Mouse (Mus musculus) liver, embryonic 12.5 days (tissue): ENCODE results near the gene Chrm1. TPM values are rescaled to one million over a fixed set of nuclear protein-coding genes. Genes with fewer than 3 reads are reported as not detected.

Source experiments
- ATAC-seq: fragments of 200-750 bp; cut with Nextera tagmentation; 2 replicates; pipeline ENCODE4 v1.8.0; 2017; ENCODE audit warnings: moderate number of reproducible peaks, mild to moderate bottlenecking, moderate library complexity
- H3K27ac ChIP-seq: fragments of 300-500 bp; sonication (generic); 2 replicates; pipeline ENCODE4 v1.5.1; 2016; ENCODE audit warnings: mild to moderate bottlenecking
- H3K27me3 ChIP-seq: fragments of 300-500 bp; sonication (generic); replicated peaks from 2 replicates; pipeline ENCODE4 v1.6.1; 2016; ENCODE audit warnings: mild to moderate bottlenecking, moderate library complexity
- H3K36me3 ChIP-seq: fragments of 300-500 bp; sonication (generic); 2 replicates; pipeline ENCODE4 v1.6.1; 2016; ENCODE audit warnings: mild to moderate bottlenecking, moderate library complexity
- H3K4me1 ChIP-seq: fragments of 300-500 bp; sonication (generic); 2 replicates; pipeline ENCODE4 v1.6.1; 2016
- H3K4me2 ChIP-seq: fragments of 300-500 bp; sonication (generic); 2 replicates; pipeline ENCODE4 v1.6.1; 2016; ENCODE audit warnings: mild to moderate bottlenecking, moderate library complexity
- H3K4me3 ChIP-seq: fragments of 300-500 bp; sonication (generic); 2 replicates; pipeline ENCODE4 v1.5.1; 2016; ENCODE audit warnings: mild to moderate bottlenecking, moderate library complexity
- H3K9ac ChIP-seq: fragments of 300-500 bp; sonication (generic); 2 replicates; pipeline ENCODE4 v1.6.1; 2016; ENCODE audit warnings: mild to moderate bottlenecking, moderate library complexity
- H3K9me3 ChIP-seq: fragments of 300-500 bp; sonication (generic); replicated peaks from 2 replicates; pipeline ENCODE4 v1.6.1; 2016; ENCODE audit warnings: mild to moderate bottlenecking, moderate library complexity
- WGBS: fragments of 180-500 bp; shearing (Covaris S2); methylation state at CpG from one replicate; pipeline ENCODE4 v1.1.7; 2016; ENCODE audit not compliant: insufficient replicate concordance; 5-methylcytosine and 5-hydroxymethylcytosine counted together
- polyA plus RNA-seq: library from polyadenylated mRNA; unstranded; fragments of >200 nt; fragmentation: Nextera tagmentation; extraction: Ambion mirVana; gene quantifications from 2 replicates; pipeline ENCODE4 v1.2.1, GENCODE M21; 2016

Gene Chrm1
- polyA plus RNA-seq, 1 experiment from 2014 or later = not detected

DNA sequence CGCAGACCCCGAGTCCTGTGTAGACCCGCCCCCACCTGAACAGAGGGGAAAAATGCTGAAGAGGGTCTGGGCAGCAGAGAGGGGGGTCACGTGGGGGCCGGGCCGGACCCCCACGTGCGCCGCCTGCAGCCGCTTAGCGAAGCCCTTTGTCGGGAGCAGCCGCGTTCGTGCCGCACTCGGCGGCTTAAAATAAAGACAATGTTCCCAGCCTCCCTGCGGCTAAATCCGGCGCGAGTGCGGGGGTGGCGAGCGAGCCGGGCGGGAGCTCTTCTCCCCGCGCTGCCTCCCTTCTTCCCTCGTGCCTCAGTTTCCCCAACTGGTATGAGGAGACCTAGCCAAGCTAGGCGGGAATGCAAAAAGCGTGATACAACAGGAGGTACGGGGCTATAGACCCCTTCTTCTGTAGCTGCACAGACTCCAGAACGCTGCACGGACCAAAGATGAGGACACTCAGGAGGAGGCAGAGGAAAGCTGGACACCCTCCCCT lies 1.7 kb upstream of the Chrm1 start:
- peak; percentile 45; the same call in 1 of the 2 replicates for ATAC-seq
- peaks cover 50% of the 10 kb centered on the region for H3K27me3 ChIP-seq
- H3K4me3 ChIP-seq = peak overlapping the region; percentile 53
- peak overlapping the region; percentile 85 for H3K4me2 ChIP-seq
- H3K9me3 ChIP-seq = no peaks in the 10 kb centered on the region
- 2% methylated on average over 35 of the region's 35 CpGs for WGBS
- H3K4me1 ChIP-seq = peaks cover 28% of the 10 kb centered on the region
- no peak overlapping the region for H3K27ac ChIP-seq
- peak overlapping the region; percentile 61 for H3K9ac ChIP-seq
- H3K36me3 ChIP-seq = no peaks in the 10 kb centered on the region

DNA sequence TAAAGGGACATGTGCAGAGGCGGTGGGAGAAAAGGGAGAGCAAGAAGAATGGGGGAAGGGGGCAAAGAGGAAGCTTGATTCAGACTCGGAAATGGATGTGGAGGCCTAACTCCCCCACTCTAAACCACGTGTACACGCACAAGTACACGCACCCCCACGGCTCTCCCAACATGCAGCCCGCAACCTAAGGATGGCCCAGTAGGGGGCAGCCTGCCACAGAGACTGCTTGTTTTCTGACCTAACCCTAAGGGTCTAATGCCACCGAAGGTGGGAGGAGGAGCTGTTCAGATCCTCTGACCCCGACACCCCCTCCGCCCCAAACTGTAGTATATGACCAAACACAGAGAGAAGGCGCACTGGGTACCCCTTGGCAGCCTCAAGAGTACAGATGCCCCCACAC lies 1.3 kb upstream of the Chrm1 start:
- no peaks in the 10 kb centered on the region for H3K9me3 ChIP-seq
- H3K9ac ChIP-seq = peak overlapping the region; percentile 61
- H3K4me2 ChIP-seq = peak overlapping the region; percentile 85
- ATAC-seq = peak; percentile 57
- H3K27ac ChIP-seq = no peak overlapping the region
- H3K4me1 ChIP-seq = peaks cover 32% of the 10 kb centered on the region
- 2% methylated on average over 11 of the region's 11 CpGs for WGBS
- no peaks in the 10 kb centered on the region for H3K36me3 ChIP-seq
- H3K27me3 ChIP-seq = peaks cover 50% of the 10 kb centered on the region
- peak overlapping the region; percentile 53 for H3K4me3 ChIP-seq

DNA sequence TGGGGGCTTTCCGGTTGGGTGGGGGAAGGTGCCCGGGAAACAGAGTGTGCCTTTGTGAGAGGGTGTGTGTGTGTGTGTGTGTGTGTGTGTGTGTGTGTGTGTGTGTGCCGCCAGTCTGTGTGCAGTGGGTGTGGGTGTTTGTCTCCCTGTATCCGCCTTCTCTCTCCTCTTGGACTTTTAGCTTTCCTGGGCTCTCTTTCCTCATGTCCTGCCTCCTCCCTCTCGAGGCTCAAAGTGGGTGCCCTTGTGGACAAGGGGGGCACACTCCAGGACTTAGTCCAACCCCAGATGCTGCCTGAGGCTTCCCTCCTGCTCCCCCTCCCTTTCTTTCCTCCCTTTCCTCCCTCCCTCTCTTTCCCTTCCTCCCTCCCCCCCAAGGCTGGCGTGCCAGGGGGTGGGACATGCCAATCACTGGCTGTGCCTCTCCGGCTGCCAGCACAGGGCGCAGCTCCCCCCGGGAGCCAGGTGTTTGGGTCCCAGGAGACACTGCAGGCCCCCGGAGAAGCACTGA lies 377 bp downstream of the Chrm1 start:
- Histone ChIP-seq H3K4me1 (peaks cover 33% of the 10 kb centered on the region), H3K27ac (no peak overlapping the region), H3K4me2 (no peak overlapping the region), H3K9me3 (no peaks in the 10 kb centered on the region), H3K4me3 (no peak overlapping the region), H3K36me3 (no peaks in the 10 kb centered on the region), H3K9ac (no peak overlapping the region), H3K27me3 (peaks cover 47% of the 10 kb centered on the region)
- 51% methylated on average over 10 of the region's 10 CpGs for WGBS
- ATAC-seq = no peak

DNA sequence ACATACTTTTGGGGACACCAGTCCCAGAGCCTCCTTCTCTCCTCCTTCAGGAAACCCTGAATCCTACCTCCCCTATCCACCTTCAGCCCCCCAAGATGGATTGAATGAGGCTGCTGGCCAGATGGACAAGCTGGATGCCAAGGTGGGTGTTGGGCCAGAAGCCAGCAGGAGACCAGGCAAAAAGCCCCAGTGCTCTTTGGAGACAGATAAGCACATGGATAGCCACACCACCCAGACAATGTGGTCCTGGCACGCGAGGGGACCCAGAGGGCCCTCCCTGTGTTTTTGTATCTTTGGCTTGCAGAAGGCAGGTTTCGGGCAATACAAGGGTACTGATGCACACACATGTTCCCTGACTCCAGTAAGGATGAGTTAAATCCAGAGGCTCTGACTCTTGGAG lies 1.3 kb downstream of the Chrm1 start:
- H3K9me3 ChIP-seq = no peaks in the 10 kb centered on the region
- peaks cover 39% of the 10 kb centered on the region for H3K4me1 ChIP-seq
- H3K27me3 ChIP-seq = peaks cover 47% of the 10 kb centered on the region
- H3K4me3 ChIP-seq = no peak overlapping the region
- 30% methylated on average over 3 of the region's 3 CpGs for WGBS
- H3K36me3 ChIP-seq = no peaks in the 10 kb centered on the region
- ATAC-seq = no peak
- H3K4me2 ChIP-seq = no peak overlapping the region
- H3K9ac ChIP-seq = no peak overlapping the region
- H3K27ac ChIP-seq = no peak overlapping the region

DNA sequence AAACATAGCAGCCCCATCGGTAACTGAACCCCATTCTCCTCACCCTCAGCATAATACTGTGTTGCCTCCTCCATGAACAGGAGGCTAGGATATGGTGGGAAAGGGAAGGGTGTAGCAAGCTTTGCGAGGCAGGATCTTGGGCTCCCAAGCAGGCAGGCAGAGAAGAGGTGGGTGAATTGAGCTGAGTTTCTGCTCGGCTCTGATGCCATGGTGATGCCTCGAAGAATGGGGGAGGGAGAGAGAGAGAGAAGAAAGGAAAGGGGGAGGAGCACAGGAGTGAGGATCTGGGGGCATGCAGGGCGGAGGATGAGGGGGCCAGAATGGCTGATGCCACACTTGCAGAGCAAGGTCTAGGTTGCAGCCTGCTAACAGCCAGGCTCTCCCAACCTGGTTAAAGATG lies 2.2 kb downstream of the Chrm1 start:
- Histone ChIP-seq H3K9ac (no peak overlapping the region), H3K4me1 (peaks cover 39% of the 10 kb centered on the region), H3K9me3 (no peaks in the 10 kb centered on the region), H3K4me2 (no peak overlapping the region), H3K36me3 (no peaks in the 10 kb centered on the region), H3K27me3 (peaks cover 43% of the 10 kb centered on the region), H3K27ac (no peak overlapping the region), H3K4me3 (no peak overlapping the region)
- ATAC-seq = no peak
- WGBS = 64% methylated on average over 5 of the region's 5 CpGs

DNA sequence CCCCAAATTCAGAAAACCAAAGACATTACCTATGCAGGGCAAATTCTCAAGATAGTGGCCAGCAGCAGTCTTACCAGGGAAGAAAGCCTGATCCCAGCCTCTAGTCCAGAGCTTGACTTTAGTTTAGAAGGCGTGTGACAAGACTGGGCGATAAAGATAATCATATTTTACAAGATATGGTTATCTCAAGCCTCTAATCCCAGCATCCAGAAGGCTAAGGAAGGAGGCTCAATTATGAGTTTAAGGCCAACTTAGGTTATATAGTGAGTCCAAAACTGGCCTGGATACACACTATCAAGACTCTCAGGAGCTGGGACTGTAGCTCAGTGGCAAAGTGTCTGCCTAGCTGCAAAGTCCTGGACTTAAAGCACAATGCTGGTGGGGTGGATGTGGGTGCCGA lies 9.3 kb downstream of the Chrm1 start:
- H3K4me2 ChIP-seq = peak overlapping the region; percentile 40
- peaks cover 33% of the 10 kb centered on the region for H3K4me1 ChIP-seq
- H3K27ac ChIP-seq = peak overlapping the region; percentile 78
- no peaks in the 10 kb centered on the region for H3K9me3 ChIP-seq
- H3K27me3 ChIP-seq = no peaks in the 10 kb centered on the region
- H3K9ac ChIP-seq = no peak overlapping the region
- no peaks in the 10 kb centered on the region for H3K36me3 ChIP-seq
- ATAC-seq = peak; percentile 83
- no peak overlapping the region for H3K4me3 ChIP-seq
- WGBS = 43% methylated on average over 3 of the region's 3 CpGs

DNA sequence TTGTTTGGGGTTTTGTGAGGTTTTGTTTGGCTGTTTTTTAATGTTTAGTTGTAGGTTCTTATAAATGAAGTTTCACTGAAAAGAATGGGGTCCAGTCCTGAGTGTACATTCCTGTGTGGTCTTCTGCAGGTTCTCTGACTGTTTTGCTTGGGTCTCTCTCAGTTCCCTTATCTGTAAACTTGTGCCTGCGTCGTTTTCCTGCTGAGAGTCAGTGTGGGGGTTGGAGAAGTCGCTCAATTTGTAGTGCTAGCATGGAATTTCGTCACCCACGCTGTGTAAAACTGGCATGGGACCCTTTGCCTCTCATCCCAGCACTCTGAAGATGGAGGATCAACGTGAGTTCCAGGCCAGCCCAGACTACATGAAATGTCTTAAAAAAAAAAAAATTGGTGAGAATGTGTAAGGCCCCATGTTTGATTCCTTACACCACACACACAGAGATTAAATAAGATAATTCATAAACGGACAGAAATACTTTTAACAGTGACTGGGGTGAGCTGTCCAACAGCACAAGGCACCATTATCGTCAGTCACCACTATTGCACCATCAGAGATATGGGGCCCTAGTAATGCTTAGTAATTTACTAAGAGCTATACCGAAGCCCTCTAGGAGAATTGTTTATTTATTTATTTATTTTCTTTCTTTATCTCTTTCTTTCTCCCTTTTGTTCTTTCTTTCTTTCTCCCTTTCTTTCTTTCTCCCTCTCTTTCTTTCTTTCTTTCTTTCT lies 9.9 kb downstream of the Chrm1 start:
- peak overlapping the region; percentile 78 for H3K27ac ChIP-seq

DNA sequence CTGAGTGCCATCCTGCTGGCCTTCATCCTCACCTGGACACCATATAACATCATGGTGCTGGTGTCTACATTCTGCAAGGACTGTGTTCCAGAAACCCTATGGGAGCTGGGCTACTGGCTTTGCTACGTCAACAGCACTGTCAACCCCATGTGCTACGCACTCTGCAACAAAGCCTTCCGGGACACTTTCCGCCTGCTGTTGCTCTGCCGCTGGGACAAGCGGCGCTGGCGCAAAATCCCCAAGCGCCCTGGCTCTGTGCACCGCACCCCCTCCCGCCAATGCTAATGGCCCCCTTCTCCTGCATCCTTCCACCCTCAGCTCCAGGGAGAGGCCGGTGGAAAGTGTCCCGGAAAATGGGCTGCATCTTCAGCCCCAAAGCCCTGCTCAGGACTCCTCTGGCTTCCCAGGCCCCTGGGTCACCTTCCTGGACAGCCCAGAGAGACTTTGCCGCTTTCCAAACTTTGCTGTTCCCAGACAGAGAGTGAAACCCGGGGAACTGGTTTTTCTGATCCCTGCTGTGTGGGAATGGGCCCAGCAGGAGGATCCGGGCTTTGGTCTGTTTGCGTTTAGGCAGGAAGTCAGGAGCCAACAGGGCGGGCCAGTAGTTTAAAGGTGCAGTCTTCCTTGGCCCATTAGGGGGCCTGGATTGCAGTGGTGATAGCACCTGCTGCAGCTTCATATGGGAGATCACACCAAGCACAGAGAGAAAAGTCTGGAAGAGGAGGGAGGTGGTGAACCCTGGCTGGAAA lies 15.6 kb downstream of the Chrm1 start:
- Histone ChIP-seq H3K4me3 (no peak overlapping the region), H3K4me1 (peaks cover 2% of the 10 kb centered on the region), H3K9ac (no peak overlapping the region), H3K4me2 (peak overlapping the region; percentile 34), H3K36me3 (no peaks in the 10 kb centered on the region), H3K9me3 (no peaks in the 10 kb centered on the region), H3K27me3 (0 out of 2 replicates have a peak, but pooled peaks cover 7% of the 10 kb centered on the region), H3K27ac (no peak overlapping the region)
- 54% methylated on average over 18 of the region's 18 CpGs for WGBS
- ATAC-seq = no peak

More for the DNA sequence above, 9.9 kb downstream of the Chrm1 start:
- 16% methylated on average over 9 of the region's 9 CpGs for WGBS
- no peaks in the 10 kb centered on the region for H3K9me3 ChIP-seq
- peak overlapping the region; percentile 40 for H3K4me2 ChIP-seq
- H3K4me1 ChIP-seq = peaks cover 33% of the 10 kb centered on the region
- peak; percentile 66 for ATAC-seq
- no peak overlapping the region for H3K9ac ChIP-seq
- no peaks in the 10 kb centered on the region for H3K27me3 ChIP-seq
- no peak overlapping the region for H3K4me3 ChIP-seq
- no peaks in the 10 kb centered on the region for H3K36me3 ChIP-seq

DNA sequence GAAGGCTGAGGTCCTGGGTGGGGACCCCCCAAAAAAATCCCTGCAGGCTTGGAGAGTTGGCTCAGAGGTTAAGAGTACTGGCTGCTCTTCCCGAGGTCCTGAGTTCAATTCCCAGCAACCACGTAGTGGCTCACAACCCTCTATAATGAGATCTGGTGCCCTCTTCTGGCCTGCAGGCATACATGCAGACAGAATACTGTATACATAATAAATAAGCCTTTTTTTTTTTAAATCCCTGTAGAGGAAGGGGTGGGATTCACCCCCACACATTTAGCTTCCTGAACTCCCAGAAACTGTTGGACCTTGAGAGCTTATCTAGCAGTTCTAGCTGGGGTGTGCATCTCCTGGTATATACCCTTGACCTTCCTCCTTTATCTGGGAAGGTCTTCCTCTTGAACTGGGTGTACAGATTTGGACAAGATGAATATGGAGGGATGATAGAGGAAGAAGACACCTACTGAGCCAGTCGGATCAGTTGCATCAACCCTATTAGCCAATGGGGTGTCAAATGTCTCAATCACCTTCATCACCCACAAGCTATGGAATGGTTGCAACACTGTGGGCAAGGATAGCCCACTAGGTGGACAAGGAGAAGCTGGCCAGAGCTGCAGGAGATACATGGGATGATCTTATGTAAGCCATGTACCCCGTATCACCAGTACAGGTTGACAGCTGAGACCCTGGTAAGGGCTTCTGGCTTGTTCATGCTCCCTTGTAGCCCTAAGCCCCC lies 18.2 kb downstream of the Chrm1 start:
- no peak overlapping the region for H3K4me2 ChIP-seq
- no peaks in the 10 kb centered on the region for H3K4me1 ChIP-seq
- H3K27ac ChIP-seq = no peak overlapping the region
- WGBS = 79% methylated on average over 4 of the region's 4 CpGs
- no peaks in the 10 kb centered on the region for H3K36me3 ChIP-seq
- H3K9me3 ChIP-seq = no peaks in the 10 kb centered on the region
- no peak for ATAC-seq
- no peak overlapping the region for H3K9ac ChIP-seq
- 0 out of 2 replicates have a peak, but pooled peaks cover 7% of the 10 kb centered on the region for H3K27me3 ChIP-seq
- H3K4me3 ChIP-seq = no peak overlapping the region

DNA sequence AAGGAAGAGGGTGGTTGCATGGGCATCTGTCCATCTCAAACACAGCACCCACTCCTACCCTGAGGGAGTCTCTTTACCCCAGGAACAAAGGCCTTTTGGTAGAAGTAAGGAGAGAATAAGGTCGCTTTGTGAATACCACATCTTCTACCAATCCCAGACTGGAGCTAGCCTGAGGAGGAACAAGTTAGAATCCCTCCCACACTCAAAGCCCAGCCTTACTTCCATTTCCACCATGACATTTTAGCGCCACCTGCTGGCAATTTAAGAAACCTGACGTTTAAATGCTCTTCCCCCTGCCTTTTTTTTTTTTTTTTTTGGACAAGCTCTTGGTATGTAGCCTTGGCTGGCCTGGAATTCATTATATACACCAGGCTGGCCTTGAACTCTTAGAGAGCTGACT lies 19.4 kb downstream of the Chrm1 start:
- Histone ChIP-seq H3K4me3 (no peak overlapping the region), H3K4me2 (no peak overlapping the region), H3K4me1 (no peaks in the 10 kb centered on the region), H3K27me3 (0 out of 2 replicates have a peak, but pooled peaks cover 7% of the 10 kb centered on the region), H3K9me3 (no peaks in the 10 kb centered on the region), H3K27ac (no peak overlapping the region), H3K9ac (no peak overlapping the region), H3K36me3 (no peaks in the 10 kb centered on the region)
- peak; percentile 38; the same call in 1 of the 2 replicates for ATAC-seq
- WGBS = 1% methylated on average over 3 of the region's 3 CpGs

DNA sequence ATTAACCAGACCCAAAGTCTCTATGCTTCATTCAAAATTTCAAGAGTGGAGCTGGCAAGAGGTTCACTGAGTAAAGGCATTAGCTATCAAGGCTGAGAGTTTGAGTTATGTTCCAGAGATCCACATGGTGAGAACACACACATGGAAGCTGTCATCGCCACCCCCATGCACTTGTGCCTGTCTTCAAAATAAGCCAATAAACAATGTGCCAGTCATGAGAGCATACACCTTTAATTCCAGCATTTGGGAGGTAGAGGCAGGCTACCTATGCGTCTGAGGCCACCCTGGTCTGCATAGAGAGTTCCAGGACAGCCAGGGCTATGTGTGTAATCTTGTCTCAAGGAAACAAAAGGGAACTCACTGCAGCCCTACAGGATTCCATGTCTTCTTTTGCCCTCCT lies 20.0 kb downstream of the Chrm1 start:
- H3K36me3 ChIP-seq = no peaks in the 10 kb centered on the region
- WGBS = 65% methylated on average over 2 of the region's 2 CpGs
- no peak overlapping the region for H3K9ac ChIP-seq
- ATAC-seq = no peak
- no peak overlapping the region for H3K4me2 ChIP-seq
- 0 out of 2 replicates have a peak, but pooled peaks cover 7% of the 10 kb centered on the region for H3K27me3 ChIP-seq
- no peak overlapping the region for H3K4me3 ChIP-seq
- no peak overlapping the region for H3K27ac ChIP-seq
- no peaks in the 10 kb centered on the region for H3K4me1 ChIP-seq
- no peaks in the 10 kb centered on the region for H3K9me3 ChIP-seq
